Mouse (Mus musculus) hindbrain, postnatal 0 days (tissue): ENCODE data around the gene Zfp316. TPM values are rescaled to one million over a fixed set of nuclear protein-coding genes. Genes with fewer than 3 reads are reported as not detected.

ENCODE experiments used
- ATAC-seq: fragments of 200-750 bp; cut with Nextera tagmentation; 2 replicates; pipeline ENCODE4 v1.8.0; 2017; ENCODE audit warnings: mild to moderate bottlenecking, moderate TSS enrichment, moderate library complexity
- DNase-seq: peaks from one replicate; pipeline ENCODE4 v3.0.0-alpha.2; 2015; ENCODE audit warnings: low spot score
- H3K27ac ChIP-seq: fragments of 300-500 bp; sonication (generic); 2 replicates; pipeline ENCODE4 v1.5.1; 2014; ENCODE audit warnings: mild to moderate bottlenecking
- H3K27me3 ChIP-seq: fragments of 300-500 bp; sonication (generic); 2 replicates; pipeline ENCODE4 v1.6.1; 2014; ENCODE audit warnings: low read length, mixed read lengths; ENCODE audit not compliant: insufficient read depth
- H3K36me3 ChIP-seq: fragments of 300-500 bp; sonication (generic); 2 replicates; pipeline ENCODE4 v1.6.1; 2014; ENCODE audit warnings: low read length, mixed read lengths; ENCODE audit not compliant: insufficient read depth
- H3K4me1 ChIP-seq: fragments of 300-500 bp; sonication (generic); 2 replicates; pipeline ENCODE4 v1.6.1; 2014; ENCODE audit warnings: antibody characterized with exemption, low read length, mixed read lengths; ENCODE audit not compliant: insufficient read depth
- H3K4me2 ChIP-seq: fragments of 300-500 bp; sonication (generic); 2 replicates; pipeline ENCODE4 v1.6.1; 2014; ENCODE audit warnings: low read depth, mild to moderate bottlenecking, low read length, moderate library complexity, mixed read lengths
- H3K4me3 ChIP-seq: fragments of 300-500 bp; sonication (generic); 2 replicates; pipeline ENCODE4 v1.5.1; 2014; ENCODE audit warnings: low read length
- H3K9ac ChIP-seq: fragments of 300-500 bp; sonication (generic); replicated peaks from 2 replicates; pipeline ENCODE4 v1.6.1; 2014; ENCODE audit warnings: mild to moderate bottlenecking, low read length, moderate library complexity, mixed read lengths
- H3K9me3 ChIP-seq: fragments of 300-500 bp; sonication (generic); 2 replicates; pipeline ENCODE4 v1.6.1; 2016; ENCODE audit warnings: low read length, mixed read lengths
- CTCF ChIP-seq: IDR thresholded peaks from 2 replicates; pipeline ENCODE4 v1.5.1; 2016; ENCODE audit warnings: antibody characterized with exemption, control low read depth, low read depth
- WGBS: fragments of 180-500 bp; shearing (Covaris S2); extraction: QIAGEN DNeasy Blood & Tissue Kit; methylation state at CpG from one replicate; pipeline ENCODE4 v1.1.7; 2014; 5-methylcytosine and 5-hydroxymethylcytosine counted together
- polyA plus RNA-seq: library from polyadenylated mRNA; unstranded; fragments of >200 nt; fragmentation: Nextera tagmentation; extraction: Ambion mirVana; gene quantifications from 2 replicates; pipeline ENCODE4 v1.2.1, GENCODE M21; 2015
- total RNA-seq: library from RNA; depleted of rRNA; stranded (reverse); fragments of >200 nt; gene quantifications from 2 replicates; pipeline ENCODE4 v1.2.3, GENCODE M21; 2014

Zfp316 gene
- total and polyA plus RNA-seq, 2 experiments from 2014 or later = 5.4 to 28.0 TPM

- Histone ChIP-seq H3K27me3 (no peaks in the 10 kb centered on the region; the same call in 1 of the 2 replicates), H3K4me2 (no peak overlapping the region), H3K4me3 (no peak overlapping the region), H3K4me1 (peaks cover 5% of the 10 kb centered on the region; the same call in 1 of the 2 replicates), H3K27ac (no peak overlapping the region), H3K9ac (no peak overlapping the region), H3K9me3 (no peaks in the 10 kb centered on the region), H3K36me3 (peaks cover 54% of the 10 kb centered on the region)
- ATAC-seq (no peak), DNase-seq (no peak)
- WGBS = 49% methylated on average over 24 of the region's 24 CpGs
- TF ChIP-seq CTCF = no peak
These were observed 14.7 kb downstream of the Zfp316 start for GRCm38 (mm10) chr5:143255131-143255519.

- Histone ChIP-seq H3K9me3 (no peaks in the 10 kb centered on the region), H3K27me3 (no peaks in the 10 kb centered on the region; the same call in 1 of the 2 replicates), H3K27ac (peak overlapping the region; percentile 48; the same call in 1 of the 2 replicates), H3K36me3 (peaks cover 52% of the 10 kb centered on the region), H3K4me1 (peaks cover 5% of the 10 kb centered on the region; the same call in 1 of the 2 replicates), H3K4me3 (no peak overlapping the region), H3K9ac (no peak overlapping the region), H3K4me2 (peak overlapping the region; percentile 11; the same call in 1 of the 2 replicates)
- DNase-seq (peak; percentile 53), ATAC-seq (no peak)
- TF ChIP-seq CTCF = no peak
- WGBS = 27% methylated on average over 61 of the region's 66 CpGs
These were observed 15.2 kb downstream of the Zfp316 start for GRCm38 (mm10) chr5:143254487-143255130.

- DNase-seq = peak; percentile 68
- ATAC-seq = peak; percentile 33; the same call in 1 of the 2 replicates
- H3K36me3 ChIP-seq = peaks cover 49% of the 10 kb centered on the region
These were observed 15.8 kb downstream of the Zfp316 start for GRCm38 (mm10) chr5:143253881-143254486.

GRCm38 (mm10) chr5:143253186-143253880, 16.5 kb downstream of the Zfp316 start:
- 14% methylated on average over 100 of the region's 103 CpGs for WGBS
- peak overlapping the region; percentile 48; the same call in 1 of the 2 replicates for H3K27ac ChIP-seq
- ATAC-seq (peak; percentile 36), DNase-seq (no peak)
- peak overlapping the region; percentile 52 for H3K4me2 ChIP-seq
- peaks cover 47% of the 10 kb centered on the region for H3K36me3 ChIP-seq
- H3K9ac ChIP-seq = peak overlapping the region; percentile 21; the same call in 1 of the 2 replicates
- TF ChIP-seq CTCF = no peak
- H3K27me3 ChIP-seq = no peaks in the 10 kb centered on the region; the same call in 1 of the 2 replicates
- peak overlapping the region; percentile 29 for H3K4me3 ChIP-seq
- H3K4me1 ChIP-seq = peaks cover 5% of the 10 kb centered on the region; the same call in 1 of the 2 replicates
- no peaks in the 10 kb centered on the region for H3K9me3 ChIP-seq

More at GRCm38 (mm10) chr5:143253881-143254486, 15.8 kb downstream of the Zfp316 start:
- WGBS = 11% methylated on average over 77 of the region's 81 CpGs
- Histone ChIP-seq H3K27me3 (no peaks in the 10 kb centered on the region; the same call in 1 of the 2 replicates), H3K4me3 (peak overlapping the region; percentile 29), H3K9me3 (no peaks in the 10 kb centered on the region), H3K27ac (peak overlapping the region; percentile 48; the same call in 1 of the 2 replicates), H3K4me1 (peaks cover 5% of the 10 kb centered on the region; the same call in 1 of the 2 replicates), H3K4me2 (peak overlapping the region; percentile 52), H3K9ac (peak overlapping the region; percentile 21; the same call in 1 of the 2 replicates)
- no peak for TF ChIP-seq CTCF

GRCm38 (mm10) chr5:143252791-143253185, 17.0 kb downstream of the Zfp316 start:
- 59% methylated on average over 18 of the region's 18 CpGs for WGBS
- peak overlapping the region; percentile 52; the same call in 1 of the 2 replicates for H3K4me2 ChIP-seq
- peaks cover 5% of the 10 kb centered on the region; the same call in 1 of the 2 replicates for H3K4me1 ChIP-seq
- DNase-seq (no peak), ATAC-seq (no peak)
- H3K4me3 ChIP-seq = 0 out of 2 replicates have a peak overlapping the region, but pooled peaks have one; percentile 29
- H3K9me3 ChIP-seq = no peaks in the 10 kb centered on the region
- H3K9ac ChIP-seq = no peak overlapping the region
- H3K36me3 ChIP-seq = peaks cover 51% of the 10 kb centered on the region
- TF ChIP-seq CTCF = no peak
- H3K27me3 ChIP-seq = no peaks in the 10 kb centered on the region; the same call in 1 of the 2 replicates
- H3K27ac ChIP-seq = no peak overlapping the region

- WGBS = 71% methylated on average over 6 of the region's 6 CpGs
- Histone ChIP-seq H3K9me3 (no peaks in the 10 kb centered on the region), H3K4me2 (no peak overlapping the region), H3K27me3 (no peaks in the 10 kb centered on the region; the same call in 1 of the 2 replicates), H3K9ac (no peak overlapping the region), H3K4me1 (peaks cover 5% of the 10 kb centered on the region; the same call in 1 of the 2 replicates), H3K27ac (no peak overlapping the region), H3K4me3 (no peak overlapping the region), H3K36me3 (peaks cover 53% of the 10 kb centered on the region)
- no peak for TF ChIP-seq CTCF
- ATAC-seq (no peak), DNase-seq (no peak)
These were observed 17.8 kb downstream of the Zfp316 start for GRCm38 (mm10) chr5:143252039-143252438.
